Mouse (Mus musculus): Measurements from ENCODE around the gene Sept7.
"Not testable (repeated sequence)": the region's sequence is repeated elsewhere in the genome, so short reads cannot be mapped to it uniquely, and the experiment has no call there.

Sept7 gene

DNA sequence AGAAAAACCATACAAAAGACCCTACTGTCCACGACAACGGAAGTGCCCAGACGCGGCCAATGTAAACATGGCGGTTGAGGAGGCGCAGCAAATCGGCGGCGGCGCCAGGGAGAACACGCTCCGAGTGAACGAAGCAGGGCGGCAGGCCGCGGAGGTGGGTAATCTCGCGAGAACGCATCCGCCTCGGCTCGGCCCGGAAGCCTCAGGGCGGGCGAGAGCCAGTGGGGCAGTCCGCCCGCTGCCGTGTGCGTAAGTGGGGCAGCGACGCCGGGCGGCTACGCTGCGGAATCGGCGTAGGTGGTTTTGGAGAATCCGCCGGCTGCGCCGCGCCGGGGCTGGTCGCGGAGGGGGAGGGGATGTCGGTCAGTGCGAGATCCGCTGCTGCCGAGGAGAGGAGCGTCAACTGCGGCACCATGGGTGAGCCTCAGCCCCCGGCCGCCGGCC lies at the start of gene Sept7:
Sept7 (plus strand) TSS at position 157 of the 444 bp plus-strand sequence.
- DNase-seq (ENCODE audit: low read depth): peak; percentile 87

DNA sequence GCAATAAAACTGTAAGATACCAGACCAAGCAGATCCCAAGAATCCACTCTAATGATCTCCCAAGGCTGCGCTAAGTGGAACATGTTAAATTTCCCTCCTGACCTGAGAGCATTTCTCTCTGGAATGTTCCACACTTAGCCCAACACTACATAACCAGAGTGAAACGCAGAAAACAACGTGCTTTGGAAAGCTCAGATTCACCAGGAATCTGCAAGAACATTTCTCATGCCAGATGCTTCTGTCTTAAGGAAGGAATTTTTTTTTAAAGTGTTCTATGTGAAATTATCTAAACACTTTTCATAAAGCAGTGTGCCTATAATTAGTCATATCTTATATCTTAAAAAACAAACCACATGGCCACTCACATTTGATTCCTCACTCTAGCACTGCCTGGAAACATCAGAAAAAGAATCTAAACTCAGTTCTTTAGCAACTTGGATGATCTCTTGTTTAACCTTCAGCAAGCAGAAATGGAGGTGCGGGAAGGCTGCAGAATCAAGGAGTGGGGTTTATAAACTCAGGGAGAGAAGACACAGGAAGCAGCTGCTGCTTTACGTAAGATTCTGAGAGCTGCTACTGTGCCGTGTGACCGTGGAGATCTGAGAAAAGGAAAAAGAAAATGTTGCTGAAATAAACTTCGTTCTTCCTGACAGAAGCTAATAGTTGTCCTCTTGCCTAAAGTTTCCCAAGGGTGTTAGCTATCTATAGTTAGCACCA lies 44.0 kb upstream of the Sept7 start:
- DNase-seq (ENCODE audit: low read depth): no peak

DNA sequence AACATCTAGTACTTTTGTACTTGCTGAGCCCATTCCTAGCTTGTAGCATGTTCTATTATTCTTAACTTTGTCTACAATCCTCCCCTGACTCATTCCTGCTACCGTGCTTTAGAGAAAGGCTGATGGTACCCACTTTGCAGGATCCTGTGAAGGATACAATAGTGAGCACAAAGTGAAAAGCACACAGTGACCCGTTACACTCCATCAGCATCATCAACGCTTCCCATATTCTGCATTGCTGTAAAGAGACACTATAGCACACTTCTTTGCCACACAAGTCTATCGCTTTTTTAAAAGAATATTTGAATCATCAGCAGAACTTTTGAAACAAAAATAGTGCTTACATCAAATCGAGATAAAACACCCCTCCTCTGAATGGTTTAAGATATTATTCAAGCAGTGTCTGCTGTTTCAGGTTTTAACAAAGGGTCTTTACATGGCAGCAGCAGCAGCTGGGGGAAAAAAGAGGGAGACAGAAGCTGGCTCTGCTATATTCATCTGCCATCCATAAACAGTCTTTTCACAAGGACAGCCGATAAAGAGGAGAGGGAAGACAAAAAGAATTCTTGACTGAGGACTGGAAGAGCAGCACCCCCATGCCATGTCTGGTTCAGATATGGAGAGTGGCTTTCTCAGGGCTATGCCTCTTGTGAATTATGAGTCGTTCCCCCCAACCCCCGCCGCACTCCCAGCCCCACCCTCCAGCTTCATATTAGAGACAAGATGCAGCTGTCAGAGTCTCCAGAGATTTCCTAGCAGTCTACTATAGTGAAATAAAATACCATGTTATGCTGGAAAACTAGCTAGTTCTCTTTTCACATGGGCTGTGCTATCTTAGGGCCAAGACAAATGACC lies 39.7 kb upstream of the Sept7 start:
- no peak for DNase-seq (ENCODE audit: low read depth)

DNA sequence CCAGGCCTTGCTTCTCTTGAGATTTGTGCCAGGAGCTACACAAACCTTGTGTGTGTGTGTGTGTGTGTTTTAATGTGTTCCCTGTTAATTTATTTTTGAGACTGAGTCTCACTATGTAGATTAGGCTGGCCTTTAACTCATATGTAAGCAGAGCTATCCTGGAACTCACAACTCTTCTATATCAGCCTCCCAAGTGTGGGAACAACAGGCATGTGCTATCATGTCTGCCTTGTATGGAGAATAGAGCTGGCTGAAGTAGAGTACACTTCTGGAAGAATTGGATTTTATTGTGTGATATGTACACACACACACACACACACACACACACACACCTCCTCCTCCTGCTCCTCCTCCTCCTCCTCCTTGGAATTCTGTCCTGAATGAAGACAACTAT lies 39.1 kb upstream of the Sept7 start:
- DNase-seq (ENCODE audit: low read depth): no peak

DNA sequence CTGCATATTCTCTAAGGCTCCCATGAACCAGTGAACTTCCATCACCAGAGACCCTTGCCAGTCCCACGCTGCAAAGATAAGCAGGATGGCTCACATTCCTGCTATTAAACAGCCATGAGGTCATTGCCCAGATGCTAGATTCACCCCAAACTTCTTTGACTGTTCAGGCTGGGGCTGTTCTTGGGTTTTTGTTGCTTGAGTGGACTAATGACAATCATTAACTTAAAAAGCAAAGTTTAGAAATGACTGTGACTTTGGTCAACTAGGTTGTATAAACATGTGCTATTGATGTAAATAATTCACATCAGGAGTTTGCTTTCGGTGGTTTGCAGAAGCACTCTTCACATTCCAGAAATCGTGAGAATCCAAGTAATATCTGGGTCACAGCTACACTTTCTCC lies 36.8 kb upstream of the Sept7 start:
- no peak for DNase-seq (ENCODE audit: low read depth)

DNA sequence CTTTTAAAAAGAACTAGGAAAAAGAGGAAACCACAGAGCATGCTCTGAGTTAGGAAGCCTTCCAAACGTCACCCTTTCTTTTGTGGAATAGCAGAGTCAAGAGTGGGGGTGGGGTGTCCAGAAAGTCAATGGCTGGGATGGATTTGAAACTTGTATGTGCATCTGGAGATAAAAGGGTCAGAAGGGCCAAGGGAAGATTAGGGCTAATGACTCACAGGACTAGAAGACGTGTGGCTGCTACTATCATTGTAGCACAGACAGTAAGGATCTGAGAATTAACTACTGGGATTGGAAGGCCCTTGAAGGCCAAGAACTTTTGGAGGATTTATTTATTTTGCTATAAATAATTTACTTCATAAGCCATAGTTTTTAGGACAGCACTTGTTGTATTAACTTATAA lies 36.0 kb upstream of the Sept7 start:
- no peak for DNase-seq (ENCODE audit: low read depth)

DNA sequence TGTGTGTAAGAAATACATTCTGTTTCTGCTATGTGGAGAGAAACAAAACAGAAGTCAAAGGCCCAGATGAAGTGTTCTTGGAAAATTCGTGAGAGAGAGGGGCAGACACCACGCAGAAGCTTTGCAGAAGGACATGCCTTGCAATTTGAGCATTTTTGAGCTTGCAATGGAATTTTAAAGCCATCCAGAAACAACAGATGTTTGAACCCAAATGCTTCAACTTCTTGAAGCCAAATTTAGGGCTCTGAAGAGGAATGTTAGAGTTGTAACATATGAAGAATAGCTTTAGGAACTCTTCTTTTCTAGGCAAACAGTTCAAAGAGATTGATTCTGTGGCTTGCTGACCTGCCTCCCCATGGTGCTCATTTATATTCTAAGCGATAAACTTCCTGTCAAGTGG lies 33.3 kb upstream of the Sept7 start:
- DNase-seq (ENCODE audit: low read depth): no peak

DNA sequence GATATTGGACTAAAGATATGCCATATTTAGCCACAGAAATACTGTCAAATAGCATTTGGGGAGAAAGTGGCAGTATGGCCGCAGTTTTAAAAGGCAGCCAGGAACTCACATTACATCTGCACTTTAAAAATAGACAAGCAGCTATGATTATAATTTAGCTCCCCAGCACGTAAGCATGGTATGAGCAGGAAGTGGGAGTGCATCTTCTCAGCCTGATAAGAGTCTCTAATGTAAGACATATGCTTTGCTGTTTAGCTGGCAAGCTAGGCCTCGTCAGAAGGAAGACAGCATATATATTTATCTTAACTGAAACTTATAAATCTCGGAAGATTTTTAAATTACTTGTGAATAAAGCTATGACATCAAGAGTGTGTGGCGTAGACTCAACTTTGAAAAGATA lies 32.4 kb upstream of the Sept7 start:
- no peak for DNase-seq (ENCODE audit: low read depth)

DNA sequence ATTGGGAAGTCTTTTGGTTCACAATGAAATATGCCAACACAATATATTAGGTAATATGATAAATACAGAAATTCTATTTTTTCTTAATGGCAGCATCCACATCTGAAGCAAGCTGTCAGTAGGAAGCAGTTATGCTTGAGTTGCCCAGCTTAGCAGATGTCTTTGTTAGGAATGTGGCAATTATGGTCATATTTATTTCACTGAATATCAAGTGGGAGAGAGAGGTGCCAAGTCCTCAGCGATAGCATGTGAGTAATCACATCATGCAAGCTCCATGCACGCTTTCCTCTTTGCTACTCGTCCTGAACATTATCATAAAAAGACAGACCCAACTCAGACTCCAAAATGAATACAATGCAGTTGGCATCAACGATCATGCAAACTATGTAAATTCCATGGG lies 27.3 kb upstream of the Sept7 start:
- no peak for DNase-seq (ENCODE audit: low read depth)

DNA sequence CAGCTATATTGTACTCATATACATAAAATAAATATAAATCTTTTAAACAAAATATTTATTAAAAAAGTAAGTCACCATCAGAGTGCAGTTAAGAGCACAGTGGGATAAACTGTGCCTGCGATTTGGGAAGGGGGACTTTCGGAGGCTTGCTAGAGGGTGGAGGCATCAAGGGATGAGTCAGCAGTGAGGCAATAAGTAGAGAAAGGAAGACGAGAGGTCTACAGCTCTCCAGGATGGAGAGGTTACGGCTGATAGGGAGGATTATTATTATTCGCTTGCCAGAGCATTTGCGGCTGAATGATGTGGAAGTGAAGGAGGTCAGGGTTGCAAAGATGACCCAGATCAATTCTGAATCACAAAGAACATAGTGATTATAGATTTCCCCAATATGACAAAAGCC lies 22.5 kb upstream of the Sept7 start:
- no peak for DNase-seq (ENCODE audit: low read depth)

DNA sequence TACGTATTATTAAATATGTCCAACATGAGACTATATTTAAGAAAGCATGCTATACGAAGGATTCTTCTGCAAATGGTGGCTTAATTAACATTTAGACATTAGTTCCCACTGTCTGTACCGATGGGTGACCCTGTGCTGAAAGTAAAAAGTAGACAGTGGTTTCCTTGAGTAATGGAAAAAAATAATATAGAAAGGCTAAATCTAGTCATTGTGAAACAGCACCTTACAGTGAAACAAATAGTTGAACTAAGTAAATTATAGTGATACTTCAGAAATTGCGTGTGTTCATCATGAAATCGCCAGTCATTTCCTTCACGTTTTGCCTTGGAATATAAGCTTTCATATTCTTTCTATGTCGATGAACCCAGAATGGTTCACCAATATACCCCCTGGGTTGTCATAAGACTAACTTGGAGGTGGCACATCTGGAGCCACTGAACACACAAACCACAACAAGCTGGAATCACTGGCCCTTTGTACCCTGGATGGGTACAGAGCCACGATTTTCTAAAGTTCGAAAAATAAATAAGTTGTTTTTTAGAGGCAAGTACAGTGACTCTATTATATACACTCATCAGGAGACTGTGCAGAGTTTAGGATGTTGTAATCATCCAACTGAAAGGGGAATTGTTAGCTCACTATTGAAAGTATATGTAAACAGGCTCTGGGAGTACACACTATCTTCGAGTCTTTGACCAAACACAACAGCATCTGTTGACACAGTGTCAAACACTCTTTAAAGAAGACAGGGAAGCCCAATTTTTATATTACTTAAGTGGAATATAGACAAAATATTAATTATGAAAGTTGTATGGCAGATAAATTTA lies 21.8 kb upstream of the Sept7 start:
- DNase-seq (ENCODE audit: low read depth): no peak

DNA sequence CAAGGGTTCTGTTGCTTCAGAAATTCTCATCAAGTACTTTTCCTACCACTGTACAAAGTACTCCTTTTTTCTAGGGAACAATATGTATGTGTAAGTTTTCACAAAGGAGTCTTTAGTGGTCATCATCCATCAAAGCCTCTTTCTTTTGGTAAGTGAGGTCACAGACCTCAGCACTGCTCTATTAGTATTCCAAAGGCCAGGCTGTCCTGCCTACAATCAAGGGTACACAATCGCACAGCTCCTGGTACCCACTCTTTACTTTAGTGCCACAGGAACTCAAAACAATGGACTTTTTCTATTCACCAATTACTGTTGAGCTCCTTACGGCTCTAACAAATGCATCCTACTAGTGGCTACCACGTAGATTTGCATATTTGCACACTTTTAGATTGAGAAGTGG lies 11.2 kb upstream of the Sept7 start:
- no peak for DNase-seq (ENCODE audit: low read depth)

DNA sequence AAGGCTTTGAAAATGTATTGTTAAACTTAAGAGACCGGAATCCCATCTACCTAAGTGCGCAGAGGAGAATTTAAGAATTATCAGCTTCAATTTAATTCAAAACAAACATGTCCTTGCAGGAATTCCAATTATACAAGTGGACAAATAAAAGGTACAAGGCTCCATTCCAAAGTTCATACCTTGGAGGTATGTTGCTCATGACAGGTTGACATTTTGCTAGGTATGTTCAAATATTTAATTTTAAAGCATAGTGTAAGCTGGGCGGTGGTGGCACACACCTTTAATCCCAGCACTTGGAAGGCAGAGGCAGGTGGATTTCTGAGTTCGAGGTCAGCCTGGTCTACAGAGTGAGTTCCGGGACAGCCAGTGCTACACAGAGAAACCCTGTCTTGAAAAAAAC lies 10.5 kb upstream of the Sept7 start:
- not testable (repeated sequence) for DNase-seq (ENCODE audit: low read depth)

DNA sequence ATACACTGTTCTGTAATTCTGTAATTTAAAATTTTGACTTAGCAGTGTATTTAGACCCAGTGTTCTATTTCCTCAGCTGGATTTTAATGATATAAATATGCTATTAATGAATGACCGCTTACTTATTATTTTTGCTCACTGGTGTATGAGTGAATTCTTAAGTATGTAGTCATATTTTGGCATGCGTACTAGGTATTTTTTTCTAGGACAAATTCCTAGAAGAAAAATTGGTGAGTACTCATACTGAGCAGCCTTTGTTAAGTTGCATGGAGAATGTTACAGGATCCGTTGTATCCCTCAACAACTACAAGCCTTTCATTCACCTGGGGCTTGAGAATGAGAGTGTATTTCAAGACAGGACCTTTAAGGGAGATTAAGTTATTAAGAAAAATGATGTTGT lies 10.0 kb upstream of the Sept7 start:
- no peak for DNase-seq (ENCODE audit: low read depth)

DNA sequence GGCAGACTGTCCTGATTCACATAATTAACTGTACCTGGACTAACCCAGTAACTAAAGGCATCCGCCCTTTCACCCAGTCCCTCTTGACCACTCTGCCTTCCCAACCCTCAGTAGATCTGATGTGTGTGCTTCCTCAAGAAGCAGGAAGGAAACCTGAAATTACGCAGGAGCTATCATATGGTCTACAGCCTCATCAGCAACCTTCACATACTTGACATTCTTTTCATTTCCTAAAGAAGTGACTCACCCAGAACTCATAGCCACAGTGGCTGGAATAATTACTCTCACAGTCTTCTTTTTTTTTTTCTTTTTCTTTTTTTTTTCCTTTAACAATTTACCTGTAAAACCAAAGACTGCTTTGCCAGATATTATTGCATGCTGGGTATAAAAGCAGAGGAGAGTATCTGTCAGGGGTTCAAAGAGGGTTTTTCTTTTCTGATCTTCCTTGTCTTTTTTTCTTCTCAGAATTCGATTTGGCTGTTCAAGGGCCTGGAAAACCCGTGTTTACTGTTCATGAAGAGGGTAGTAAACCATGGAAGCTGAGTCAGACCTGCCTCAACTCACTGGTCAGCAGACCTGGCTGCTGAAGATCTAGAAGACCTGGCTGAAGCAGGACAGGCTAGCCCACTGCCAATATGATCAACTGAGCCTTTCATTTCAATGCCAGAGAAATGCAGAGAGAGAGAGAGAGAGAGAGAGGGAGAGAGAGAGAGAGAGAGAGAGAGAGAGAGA lies 8.1 kb upstream of the Sept7 start:
- DNase-seq (ENCODE audit: low read depth): no peak

DNA sequence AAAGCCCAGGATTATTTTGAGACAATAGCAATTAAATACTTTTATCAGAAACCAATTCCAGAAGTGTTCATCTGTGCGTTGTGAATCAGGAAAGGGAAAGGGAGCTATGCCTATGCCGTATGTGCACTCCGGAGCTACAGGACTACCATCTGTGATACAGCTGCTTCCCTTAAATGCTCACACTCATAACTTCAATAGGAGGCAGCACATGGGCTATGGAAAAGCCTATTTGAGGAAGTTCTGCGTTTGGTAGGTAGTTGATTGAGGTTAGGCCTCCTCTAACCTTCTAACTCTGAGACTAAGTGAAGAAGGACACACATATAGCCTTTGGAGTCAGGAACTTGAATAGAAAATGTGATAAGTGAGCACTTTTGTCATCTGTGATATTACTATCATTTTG lies 7.1 kb upstream of the Sept7 start:
- no peak for DNase-seq (ENCODE audit: low read depth)

DNA sequence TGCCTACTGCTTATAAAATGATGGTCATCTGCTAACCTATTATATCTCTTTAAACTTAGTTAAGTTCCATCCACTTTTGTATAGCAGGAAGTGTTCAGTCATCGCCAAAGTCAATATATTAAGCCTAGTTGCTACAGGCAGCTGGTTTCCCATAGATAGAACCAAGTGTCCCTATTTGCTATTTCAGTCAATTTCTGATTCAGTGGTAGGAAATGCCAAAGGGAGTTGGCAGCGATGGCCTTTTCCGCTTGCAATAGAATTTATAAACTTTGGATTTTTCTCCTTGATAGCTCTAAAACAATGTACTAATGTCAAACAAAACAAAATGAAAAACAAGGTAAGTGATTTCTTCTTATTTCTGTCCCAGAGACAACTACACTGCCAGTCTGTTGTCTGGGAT lies 5.7 kb upstream of the Sept7 start:
- no peak for DNase-seq (ENCODE audit: low read depth)

DNA sequence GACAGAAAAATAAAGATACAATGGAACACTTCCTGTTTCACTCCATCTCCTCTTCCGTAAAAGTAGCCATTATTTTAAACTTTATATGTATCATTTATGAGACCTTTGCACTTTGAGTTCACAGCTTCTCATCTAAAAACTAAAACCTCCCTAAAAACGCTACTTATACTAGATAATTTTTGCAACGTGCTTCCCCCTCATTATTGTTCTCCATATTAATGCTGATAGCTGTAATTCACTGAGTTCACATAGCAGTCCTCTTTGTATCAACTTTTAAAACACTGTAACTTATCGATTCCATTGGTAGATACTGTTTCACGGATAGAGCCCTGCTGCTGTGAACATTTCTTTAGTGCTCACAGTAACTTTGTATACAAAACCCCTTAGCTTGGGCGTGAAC lies 1.1 kb upstream of the Sept7 start:
- no peak for DNase-seq (ENCODE audit: low read depth)

DNA sequence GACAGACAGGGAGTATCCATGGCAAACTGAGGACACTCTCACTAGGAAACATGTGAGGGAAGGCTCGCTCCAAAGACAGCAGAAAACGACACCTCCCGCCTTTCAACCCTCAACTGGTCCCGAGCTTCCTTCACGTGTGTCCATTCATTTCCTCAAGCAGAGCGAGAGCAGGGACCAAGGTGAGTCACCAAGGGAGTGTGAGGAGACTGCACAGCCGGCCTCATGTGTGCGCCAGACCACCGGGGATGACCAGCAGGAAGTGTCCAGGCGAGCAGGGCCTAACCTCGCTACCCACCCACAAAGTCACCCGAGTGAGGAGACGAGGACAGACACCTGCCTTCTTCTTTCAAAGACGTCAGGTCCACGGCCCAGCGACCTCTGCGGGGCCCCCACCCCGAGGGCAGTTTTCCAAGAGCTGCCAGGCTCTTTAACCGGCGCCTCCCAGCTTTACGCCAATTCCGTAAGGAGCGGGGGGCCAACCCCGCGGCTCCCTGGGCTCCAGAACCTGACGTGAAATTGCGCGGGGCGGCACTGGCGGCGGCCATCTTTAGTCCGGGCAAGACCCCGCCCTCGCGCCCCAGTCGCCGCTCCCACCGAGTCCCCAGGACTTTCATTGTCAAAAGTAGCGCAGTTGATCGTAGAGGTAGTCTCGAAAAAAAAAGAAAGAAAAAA lies 492 bp upstream of the Sept7 start:
- peak; percentile 68 for DNase-seq (ENCODE audit: low read depth)

DNA sequence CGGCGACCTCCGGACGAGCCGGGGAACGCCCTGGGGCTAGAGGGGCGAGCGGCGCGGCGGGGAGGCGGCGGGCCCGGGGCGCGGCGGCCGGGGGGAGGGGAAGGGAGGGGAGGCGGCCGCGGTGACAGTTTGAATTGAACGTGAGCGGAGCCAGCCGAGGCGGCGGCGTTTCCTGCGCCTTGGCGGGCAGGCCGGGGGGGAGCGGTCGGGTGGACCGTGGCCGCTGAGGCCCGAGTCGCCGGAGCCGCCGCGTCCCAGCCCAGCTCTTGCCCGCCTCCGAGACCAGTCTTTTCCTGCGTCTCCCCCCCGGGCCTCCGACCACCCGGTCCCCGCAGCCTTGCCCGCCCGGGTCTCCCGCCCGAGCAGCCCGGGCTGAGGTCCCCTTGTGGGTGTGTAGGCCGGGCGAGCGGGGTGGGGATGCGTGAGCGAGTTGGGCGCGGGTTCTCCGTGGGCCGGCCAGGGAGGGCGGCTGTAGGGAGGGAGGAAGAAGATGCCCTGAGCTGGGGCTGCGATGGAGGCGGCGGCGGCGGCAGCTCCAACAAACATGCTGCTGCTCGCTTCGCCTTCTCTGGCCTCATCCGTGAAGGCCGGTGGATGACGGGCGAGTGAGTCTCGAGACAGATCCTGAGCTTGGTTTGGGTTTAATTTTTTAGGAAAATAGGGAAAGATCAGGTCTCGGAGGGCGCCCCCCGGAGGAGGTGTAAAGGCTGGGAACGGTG lies 679 bp downstream of the Sept7 start:
- DNase-seq (ENCODE audit: low read depth): no peak

DNA sequence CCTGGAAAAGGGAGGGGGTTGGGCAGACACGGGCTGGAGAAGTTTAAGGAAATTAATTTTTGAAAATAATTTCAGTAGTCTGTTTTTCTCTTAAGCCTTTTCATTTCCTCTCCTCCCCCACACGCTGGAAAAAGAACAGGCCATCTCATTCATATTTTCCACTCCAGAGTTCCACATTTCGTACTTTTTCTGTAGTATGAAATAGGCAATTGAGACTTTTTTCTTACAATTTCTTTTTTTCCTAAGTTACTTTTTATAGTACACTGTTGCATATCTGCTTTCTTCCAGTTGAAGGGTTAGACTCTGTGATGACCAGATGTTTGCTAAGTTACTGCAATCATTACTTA lies 1.2 kb downstream of the Sept7 start:
- DNase-seq (ENCODE audit: low read depth): no peak

Measured in c-Kit-positive CD71-negative TER-119-negative erythroid progenitor cells, embryonic 14.5 days (primary cell).